22 mouse cellular contexts compared by ENCODE assay signal in genomic region chr5:124243236-124243901, GRCm38 (mm10). TPM values are rescaled to one million over a fixed set of nuclear protein-coding genes. Genes with fewer than 3 reads are reported as not detected.
A peak's percentile ranks its signal among the peaks of the same experiment; 100 is the strongest.
DNase-seq lines count a peak whose midpoint lies in the region; ATAC-seq and TF ChIP-seq lines count a peak whose summit lies in the region.
"Had no signal": no experiment of that assay in that cellular context is flagged by ENCODE, and none has a peak within 500 bp of the region (broad histone marks: within the 10 kb centered on the region; RNA-seq: fewer than 3 reads in every experiment).

No protein-coding gene starts in this region.

- H3K27ac ChIP-seq in gastrocnemius, adult 2 months = peak overlapping the region; percentile 74
- H3K27ac ChIP-seq in heart, embryonic 10.5 days = peak overlapping the region; percentile 33; the same call in 1 of the 2 replicates
- H3K27ac ChIP-seq in heart, embryonic 12.5 days (ENCODE audit: poor library complexity, severe bottlenecking) = no peak overlapping the region
- H3K27ac ChIP-seq: heart, embryonic 13.5 days; hindbrain, embryonic 12.5 days; hindbrain, embryonic 15.5 days; intestine, embryonic 15.5 days had no signal

- peaks cover 72% of the 10 kb centered on the region for H3K4me1 ChIP-seq in heart, embryonic 10.5 days
- peaks cover 70% of the 10 kb centered on the region for H3K4me1 ChIP-seq in heart, embryonic 12.5 days (replicated peaks)

- DNase-seq in gastrocnemius, adult 2 months = no peak
- no peak for DNase-seq in gastrocnemius, adult 8-10 months (ENCODE audit: low spot score in 2 of 2)
- no peak for DNase-seq in heart, embryonic 10.5 days (ENCODE audit: low spot score)
- DNase-seq in ES-CJ7 (ENCODE audit: low read depth, low spot score) = peak; percentile 30
- DNase-seq in fat pad, adult 2 months (ENCODE audit: extremely low read depth, low read depth, low spot score) = peak; percentile 31
- DNase-seq in gastrocnemius, adult 18-20 months (ENCODE audit: low spot score) = no peak
- DNase-seq in kidney, adult 9 months = no peak
- DNase-seq: adrenal gland, postnatal 25 days; cerebellum, adult 18-20 months; cerebellum, adult 9-10 months; cerebellum, postnatal 25 days; forebrain, postnatal 0 days; gastrocnemius, postnatal 14 days; heart, adult 18-20 months; kidney, adult 11 months had no signal

- H3K36me3 ChIP-seq in heart, embryonic 10.5 days = peaks cover 43% of the 10 kb centered on the region
- peaks cover 18% of the 10 kb centered on the region for H3K36me3 ChIP-seq in heart, embryonic 12.5 days
- H3K36me3 ChIP-seq: intestine, embryonic 15.5 days had no signal

- TF ChIP-seq CTCF in gastrocnemius, adult 2 months (IDR thresholded peaks at IDR 0.05) = no peak

- intact Hi-C loops in gastrocnemius, adult 2 months (cut with DNase I) = no loop called here

- no peak overlapping the region for H3K4me2 ChIP-seq in heart, embryonic 12.5 days
- H3K4me2 ChIP-seq: heart, embryonic 13.5 days; hindbrain, embryonic 12.5 days; hindbrain, embryonic 15.5 days; intestine, embryonic 15.5 days had no signal

- H3K4me3 ChIP-seq in gastrocnemius, adult 2 months = no peak overlapping the region
- no peak overlapping the region for H3K4me3 ChIP-seq in heart, embryonic 10.5 days
- no peak overlapping the region for H3K4me3 ChIP-seq in heart, embryonic 12.5 days
- H3K4me3 ChIP-seq: heart, embryonic 13.5 days; hindbrain, embryonic 12.5 days; hindbrain, embryonic 15.5 days; intestine, embryonic 15.5 days had no signal

- H3K27me3 ChIP-seq in heart, embryonic 10.5 days (ENCODE audit: insufficient read depth, poor library complexity, severe bottlenecking) = no peaks in the 10 kb centered on the region
- no peaks in the 10 kb centered on the region for H3K27me3 ChIP-seq in heart, embryonic 12.5 days (replicated peaks)
- H3K27me3 ChIP-seq: heart, embryonic 13.5 days; hindbrain, embryonic 12.5 days; hindbrain, embryonic 15.5 days; intestine, embryonic 15.5 days had no signal

- H3K9me3 ChIP-seq in heart, embryonic 10.5 days = no peaks in the 10 kb centered on the region
- no peaks in the 10 kb centered on the region for H3K9me3 ChIP-seq in heart, embryonic 12.5 days (replicated peaks)
- H3K9me3 ChIP-seq: heart, embryonic 13.5 days; hindbrain, embryonic 12.5 days; hindbrain, embryonic 15.5 days; intestine, embryonic 15.5 days had no signal

- no peak for ATAC-seq in heart, embryonic 12.5 days (ENCODE audit: insufficient number of reproducible peaks, low FRiP score)
- ATAC-seq: CD4-positive, CD25-positive, alpha-beta regulatory T cell, adult 4 months; forebrain, embryonic 14.5 days; forebrain, postnatal 0 days; intestine, embryonic 15.5 days had no signal

- no peak overlapping the region for H3K9ac ChIP-seq in heart, embryonic 12.5 days
- H3K9ac ChIP-seq: forebrain, postnatal 0 days; hindbrain, embryonic 12.5 days; hindbrain, embryonic 15.5 days; intestine, embryonic 15.5 days had no signal

- 81% methylated on average over 9 of the region's 9 CpGs for WGBS in heart, embryonic 10.5 days
- WGBS in heart, embryonic 12.5 days = 75% methylated on average over 9 of the region's 9 CpGs

RNA-seq across cellular contexts. Expression of gene Pitpnm2, which starts 6.2 kb away (rescaled TPM):
- total RNA-seq in gastrocnemius, adult 2 months (2021) = 10 to 100 TPM; 18.1 to 28.4 TPM
- 10 to 100 TPM; 19.3 to 22.4 (median 20.8) TPM for total RNA-seq in gastrocnemius, adult 8-10 months (2022)
- 4.8 and 6.1 TPM in 2 replicates for polyA plus RNA-seq in heart, embryonic 10.5 days (2016; fragmentation: Nextera tagmentation; extraction: Ambion mirVana)
- 7.5 and 7.8 TPM in 2 replicates for polyA plus RNA-seq in heart, embryonic 12.5 days (2016; fragmentation: Nextera tagmentation; extraction: Ambion mirVana)
- 10 to 100 TPM; 19.6 to 20.9 TPM for total RNA-seq in gastrocnemius, adult 18-20 months (2021)

Comparison
In these comparisons a context has a peak if more than half of its experiments do, and no peak if none do; other contexts are left out.
1. DNase-seq: peak in ES-CJ7 (single experiment) and fat pad, adult 2 months (single experiment); none in gastrocnemius, adult 2 months (single experiment), gastrocnemius, adult 8-10 months (0 of 2), heart, embryonic 10.5 days (single experiment), gastrocnemius, adult 18-20 months (single experiment) and kidney, adult 9 months (single experiment).